Mouse (Mus musculus): ENCODE measurements around the gene Trhde. TPM values are rescaled to one million over a fixed set of nuclear protein-coding genes. Genes with fewer than 3 reads are reported as not detected.

Gene Trhde
- total and polyA plus RNA-seq, 3 experiments = 0.05 TPM; not detected in 2

GRCm38 (mm10) chr10:114455591-114455990, 346.5 kb downstream of the Trhde start:
- DNase-seq (ENCODE audit: low spot score) (no peak), ATAC-seq (ENCODE audit: extremely low read depth, insufficient number of reproducible peaks, low FRiP score, poor library complexity, severe bottlenecking) (no peak)
- Histone ChIP-seq H3K36me3 (replicated peaks) (no peaks in the 10 kb centered on the region), H3K9me3 (replicated peaks) (peaks cover 7% of the 10 kb centered on the region; the same call in 1 of the 2 replicates), H3K27me3 (ENCODE audit: insufficient read depth, low read length) (no peaks in the 10 kb centered on the region), H3K4me3 (ENCODE audit: low read depth, low read length) (no peak overlapping the region), H3K4me1 (ENCODE audit: insufficient read depth, low read depth, low read length) (no peaks in the 10 kb centered on the region)
- no peak for TF ChIP-seq GATA1 (IDR thresholded peaks at IDR 0.05; ENCODE audit: borderline replicate concordance, low read length)
- TF ChIP-seq POLR2AphosphoS5 (IDR thresholded peaks at IDR 0.05; ENCODE audit: insufficient replicate concordance, low read depth, low read length) = no peak
- no peak for TF ChIP-seq TAL1 (conservative IDR thresholded peaks at IDR 0.05; ENCODE audit: low read depth, low read length)
- TF ChIP-seq CTCF (IDR thresholded peaks at IDR 0.05; ENCODE audit: low read depth, low read length) = no peak
- no peak for TF ChIP-seq GATA2 (IDR thresholded peaks at IDR 0.05; ENCODE audit: borderline replicate concordance, low read depth, low read length)

- H3K9me3 ChIP-seq (replicated peaks) = 0 out of 2 replicates have a peak, but pooled peaks cover 3% of the 10 kb centered on the region
- no peaks in the 10 kb centered on the region for H3K27me3 ChIP-seq (ENCODE audit: insufficient read depth, low read length)
- H3K36me3 ChIP-seq (replicated peaks) = no peaks in the 10 kb centered on the region
- H3K4me1 ChIP-seq (ENCODE audit: insufficient read depth, low read depth, low read length) = no peaks in the 10 kb centered on the region
- TF ChIP-seq CTCF (IDR thresholded peaks at IDR 0.05; ENCODE audit: low read depth, low read length) (no peak), TAL1 (conservative IDR thresholded peaks at IDR 0.05; ENCODE audit: low read depth, low read length) (no peak), POLR2AphosphoS5 (IDR thresholded peaks at IDR 0.05; ENCODE audit: insufficient replicate concordance, low read depth, low read length) (no peak), GATA1 (IDR thresholded peaks at IDR 0.05; ENCODE audit: borderline replicate concordance, low read length) (no peak), GATA2 (IDR thresholded peaks at IDR 0.05; ENCODE audit: borderline replicate concordance, low read depth, low read length) (no peak)
- no peak overlapping the region for H3K4me3 ChIP-seq (ENCODE audit: low read depth, low read length)
- no peak for ATAC-seq (ENCODE audit: extremely low read depth, insufficient number of reproducible peaks, low FRiP score, poor library complexity, severe bottlenecking)
- no peak for DNase-seq (ENCODE audit: low spot score)
Observed at GRCm38 (mm10) chr10:114448116-114448515, 354.0 kb downstream of the Trhde start.

- Histone ChIP-seq H3K9me3 (replicated peaks) (peaks cover 6% of the 10 kb centered on the region), H3K4me3 (ENCODE audit: low read depth, low read length) (no peak overlapping the region), H3K36me3 (replicated peaks) (no peaks in the 10 kb centered on the region), H3K4me1 (ENCODE audit: insufficient read depth, low read depth, low read length) (no peaks in the 10 kb centered on the region), H3K27me3 (ENCODE audit: insufficient read depth, low read length) (no peaks in the 10 kb centered on the region)
- no peak for DNase-seq (ENCODE audit: low spot score)
- ATAC-seq (ENCODE audit: extremely low read depth, insufficient number of reproducible peaks, low FRiP score, poor library complexity, severe bottlenecking) = no peak
- TF ChIP-seq GATA2 (IDR thresholded peaks at IDR 0.05; ENCODE audit: borderline replicate concordance, low read depth, low read length) = no peak
- TF ChIP-seq CTCF (IDR thresholded peaks at IDR 0.05; ENCODE audit: low read depth, low read length) = no peak
- TF ChIP-seq GATA1 (IDR thresholded peaks at IDR 0.05; ENCODE audit: borderline replicate concordance, low read length) = no peak
- TF ChIP-seq POLR2AphosphoS5 (IDR thresholded peaks at IDR 0.05; ENCODE audit: insufficient replicate concordance, low read depth, low read length) = no peak
- no peak for TF ChIP-seq TAL1 (conservative IDR thresholded peaks at IDR 0.05; ENCODE audit: low read depth, low read length)
Observed at GRCm38 (mm10) chr10:114418956-114419530, 383.1 kb downstream of the Trhde start.

- no peak overlapping the region for H3K4me3 ChIP-seq (ENCODE audit: low read depth, low read length)
- no peaks in the 10 kb centered on the region for H3K4me1 ChIP-seq (ENCODE audit: insufficient read depth, low read depth, low read length)
- DNase-seq (ENCODE audit: low spot score) (no peak), ATAC-seq (ENCODE audit: extremely low read depth, insufficient number of reproducible peaks, low FRiP score, poor library complexity, severe bottlenecking) (no peak)
- H3K36me3 ChIP-seq (replicated peaks) = no peaks in the 10 kb centered on the region
- TF ChIP-seq CTCF (IDR thresholded peaks at IDR 0.05; ENCODE audit: low read depth, low read length) (no peak), POLR2AphosphoS5 (IDR thresholded peaks at IDR 0.05; ENCODE audit: insufficient replicate concordance, low read depth, low read length) (no peak), GATA1 (IDR thresholded peaks at IDR 0.05; ENCODE audit: borderline replicate concordance, low read length) (no peak), TAL1 (conservative IDR thresholded peaks at IDR 0.05; ENCODE audit: low read depth, low read length) (no peak), GATA2 (IDR thresholded peaks at IDR 0.05; ENCODE audit: borderline replicate concordance, low read depth, low read length) (no peak)
- H3K27me3 ChIP-seq (ENCODE audit: insufficient read depth, low read length) = no peaks in the 10 kb centered on the region
- H3K9me3 ChIP-seq (replicated peaks) = peaks cover 5% of the 10 kb centered on the region
Observed at GRCm38 (mm10) chr10:114415717-114416116, 386.4 kb downstream of the Trhde start.

- no peak for DNase-seq (ENCODE audit: low spot score)
- no peak for ATAC-seq (ENCODE audit: extremely low read depth, insufficient number of reproducible peaks, low FRiP score, poor library complexity, severe bottlenecking)
- TF ChIP-seq CTCF (IDR thresholded peaks at IDR 0.05; ENCODE audit: low read depth, low read length) (no peak), GATA2 (IDR thresholded peaks at IDR 0.05; ENCODE audit: borderline replicate concordance, low read depth, low read length) (no peak), TAL1 (conservative IDR thresholded peaks at IDR 0.05; ENCODE audit: low read depth, low read length) (no peak)
- no peak overlapping the region for H3K4me3 ChIP-seq (ENCODE audit: low read depth, low read length)
- no peaks in the 10 kb centered on the region for H3K27me3 ChIP-seq (ENCODE audit: insufficient read depth, low read length)
- 0 out of 2 replicates have a peak, but pooled peaks cover 7% of the 10 kb centered on the region for H3K9me3 ChIP-seq (replicated peaks)
- H3K36me3 ChIP-seq (replicated peaks) = no peaks in the 10 kb centered on the region
- H3K4me1 ChIP-seq (ENCODE audit: insufficient read depth, low read depth, low read length) = no peaks in the 10 kb centered on the region
Observed at GRCm38 (mm10) chr10:114405260-114405659, 396.8 kb downstream of the Trhde start.

GRCm38 (mm10) chr10:114403795-114404194, 398.3 kb downstream of the Trhde start:
- TF ChIP-seq CTCF (IDR thresholded peaks at IDR 0.05; ENCODE audit: low read depth, low read length) (no peak), GATA1 (IDR thresholded peaks at IDR 0.05; ENCODE audit: borderline replicate concordance, low read length) (no peak), TAL1 (conservative IDR thresholded peaks at IDR 0.05; ENCODE audit: low read depth, low read length) (no peak), POLR2AphosphoS5 (IDR thresholded peaks at IDR 0.05; ENCODE audit: insufficient replicate concordance, low read depth, low read length) (no peak), GATA2 (IDR thresholded peaks at IDR 0.05; ENCODE audit: borderline replicate concordance, low read depth, low read length) (no peak)

More at GRCm38 (mm10) chr10:114403795-114404194, 398.3 kb downstream of the Trhde start:
- DNase-seq (ENCODE audit: low spot score) (no peak), ATAC-seq (ENCODE audit: extremely low read depth, insufficient number of reproducible peaks, low FRiP score, poor library complexity, severe bottlenecking) (no peak)
- H3K9me3 ChIP-seq (replicated peaks) = 0 out of 2 replicates have a peak, but pooled peaks cover 5% of the 10 kb centered on the region
- no peaks in the 10 kb centered on the region for H3K27me3 ChIP-seq (ENCODE audit: insufficient read depth, low read length)
- H3K4me1 ChIP-seq (ENCODE audit: insufficient read depth, low read depth, low read length) = no peaks in the 10 kb centered on the region
- H3K4me3 ChIP-seq (ENCODE audit: low read depth, low read length) = no peak overlapping the region
- no peaks in the 10 kb centered on the region for H3K36me3 ChIP-seq (replicated peaks)

Data from G1E (cell line).